Mouse (Mus musculus): Measurements from ENCODE around the gene Sin3a.

Gene Sin3a

DNA sequence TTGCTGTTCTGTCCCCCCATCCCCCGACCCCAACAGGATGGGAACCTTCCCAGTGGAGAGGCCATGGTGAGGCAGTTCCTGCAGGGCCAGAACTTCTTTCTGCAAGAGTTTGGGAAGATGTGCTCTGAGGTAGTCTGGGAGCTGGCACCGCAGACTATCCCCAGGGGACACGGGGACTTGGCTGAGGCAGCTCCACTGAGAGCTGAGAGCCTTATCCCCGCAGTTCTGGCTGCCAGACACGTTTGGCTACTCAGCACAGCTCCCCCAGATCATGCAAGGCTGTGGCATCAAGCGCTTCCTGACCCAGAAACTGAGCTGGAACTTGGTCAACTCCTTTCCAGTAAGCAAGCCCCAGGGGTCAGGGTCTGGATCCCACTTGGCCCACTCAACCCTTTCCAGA is 65.4 kb downstream of the Sin3a start:
- DNase-seq (ENCODE audit: low spot score in 2 of 2), result no peak

DNA sequence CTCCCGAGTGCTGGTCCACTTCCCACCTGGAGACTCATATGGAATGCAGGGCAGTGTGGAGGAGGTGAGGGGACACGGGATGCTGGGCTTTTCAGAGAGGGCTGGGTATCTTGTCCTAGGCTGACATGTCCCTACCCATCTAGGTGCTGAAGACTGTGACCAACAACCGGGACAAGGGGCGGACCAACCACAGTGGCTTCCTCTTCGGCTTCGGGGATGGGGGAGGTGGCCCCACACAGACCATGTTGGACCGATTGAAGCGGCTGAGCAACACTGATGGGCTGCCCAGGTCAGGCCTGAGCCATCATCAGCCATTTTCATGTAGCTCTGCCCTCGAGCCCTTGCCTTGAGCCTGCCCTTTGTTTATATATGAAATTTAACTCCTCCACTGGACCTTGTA is 65.9 kb downstream of the Sin3a start:
- no peak for DNase-seq (ENCODE audit: low spot score in 2 of 2)

DNA sequence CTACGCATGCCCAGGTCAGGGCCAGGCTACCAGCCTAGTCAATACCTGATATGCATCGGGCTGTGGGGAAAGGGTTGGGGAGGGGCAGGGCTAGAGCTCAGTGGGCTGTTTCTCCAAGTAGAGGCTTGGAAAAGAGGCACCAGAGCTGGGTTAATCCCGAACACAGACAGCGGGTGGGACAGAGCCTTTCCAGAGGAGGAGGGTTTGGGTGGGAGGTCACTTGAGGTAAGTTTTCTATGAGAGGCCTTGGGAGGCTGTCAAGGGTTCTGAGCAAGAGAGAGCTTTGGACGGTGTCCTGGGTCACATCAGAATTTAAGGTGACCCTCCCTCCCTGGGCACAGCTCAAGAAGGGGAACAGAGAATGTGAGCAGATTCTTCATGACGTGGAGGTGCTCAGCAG is 66.7 kb downstream of the Sin3a start:
- no peak for DNase-seq (ENCODE audit: low spot score in 2 of 2)

DNA sequence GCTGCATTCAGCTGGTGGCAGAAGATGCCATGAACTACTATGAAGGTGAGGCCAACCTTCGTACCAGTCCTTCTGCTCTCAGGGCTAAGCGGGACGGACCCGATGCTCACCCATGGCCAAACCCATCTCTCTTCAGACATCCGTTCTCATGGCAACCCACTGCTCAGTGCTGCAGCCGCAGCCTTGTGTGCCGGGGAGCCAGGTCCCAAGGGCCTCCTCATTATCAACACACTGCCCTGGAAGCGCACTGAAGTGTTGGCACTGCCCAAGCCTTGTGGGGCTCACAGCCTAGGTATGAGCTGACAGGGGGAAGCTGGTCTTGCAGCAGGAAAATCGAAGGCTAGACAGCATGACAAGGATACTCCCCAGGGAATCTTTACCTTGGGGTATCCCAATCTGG is 67.3 kb downstream of the Sin3a start:
- no peak for DNase-seq (ENCODE audit: low spot score in 2 of 2)

DNA sequence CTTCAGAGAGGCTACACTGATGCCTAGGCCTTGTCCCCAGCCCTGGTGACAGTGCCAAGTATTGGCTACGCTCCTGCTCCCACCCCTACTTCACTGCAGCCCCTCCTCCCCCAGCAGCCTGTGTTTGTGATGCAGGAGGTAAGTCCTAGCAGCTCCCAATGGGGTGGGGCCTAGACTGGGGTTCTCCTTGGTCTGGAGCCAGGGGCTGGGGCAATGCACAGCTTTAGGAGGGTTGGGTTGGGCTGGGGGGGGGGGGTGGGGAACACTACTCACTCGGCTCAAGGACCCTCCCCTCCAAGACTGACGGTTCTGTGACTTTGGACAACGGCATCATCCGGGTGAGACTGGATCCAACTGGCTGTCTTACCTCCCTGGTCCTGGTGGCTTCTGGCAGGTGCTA is 67.7 kb downstream of the Sin3a start:
- DNase-seq (ENCODE audit: low spot score in 2 of 2), result no peak

DNA sequence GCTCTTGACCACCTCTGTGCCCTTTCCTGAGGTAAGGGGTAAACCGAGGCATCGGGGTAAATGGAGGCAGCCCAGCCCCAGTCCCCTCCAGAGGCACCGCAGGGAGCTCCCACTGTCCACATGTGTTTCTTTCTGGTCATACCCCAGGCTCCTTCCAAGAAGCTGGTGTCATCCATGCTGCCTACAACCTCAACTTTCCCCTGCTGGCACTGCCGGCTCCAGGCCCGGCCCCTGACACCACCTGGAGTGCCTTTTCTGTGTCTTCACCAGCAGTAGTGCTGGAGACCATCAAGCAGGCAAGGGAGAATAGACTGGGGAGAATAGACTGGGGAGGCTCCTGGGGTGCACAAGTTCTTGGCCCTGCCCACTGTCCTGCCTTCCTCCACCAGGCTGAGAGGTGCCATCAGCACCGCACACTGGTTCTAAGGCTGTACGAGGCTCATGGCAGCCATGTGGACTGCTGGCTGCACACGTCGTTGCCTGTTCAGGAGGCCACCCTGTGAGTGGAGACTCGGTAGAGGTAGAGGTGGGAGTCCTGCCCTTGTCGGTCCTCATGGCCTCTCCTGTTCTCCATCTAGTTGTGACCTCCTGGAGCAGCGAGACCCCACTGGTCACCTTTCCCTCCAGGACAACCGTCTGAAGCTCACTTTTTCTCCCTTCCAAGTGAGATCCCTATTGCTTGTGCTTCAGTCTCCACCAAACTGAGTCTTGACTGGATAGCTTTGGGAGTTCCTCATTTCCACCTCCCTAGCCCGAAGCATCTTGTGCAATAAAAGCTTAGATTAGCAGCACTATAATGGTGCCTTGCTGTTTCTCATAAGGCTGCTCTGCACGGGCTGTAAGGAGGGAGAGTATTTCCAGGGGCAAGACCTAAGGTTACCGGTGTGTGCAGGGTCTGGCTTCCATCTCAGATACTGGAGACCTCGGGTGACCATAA is 69.8 kb downstream of the Sin3a start:
- no peak for DNase-seq (ENCODE audit: low spot score in 2 of 2)

DNA sequence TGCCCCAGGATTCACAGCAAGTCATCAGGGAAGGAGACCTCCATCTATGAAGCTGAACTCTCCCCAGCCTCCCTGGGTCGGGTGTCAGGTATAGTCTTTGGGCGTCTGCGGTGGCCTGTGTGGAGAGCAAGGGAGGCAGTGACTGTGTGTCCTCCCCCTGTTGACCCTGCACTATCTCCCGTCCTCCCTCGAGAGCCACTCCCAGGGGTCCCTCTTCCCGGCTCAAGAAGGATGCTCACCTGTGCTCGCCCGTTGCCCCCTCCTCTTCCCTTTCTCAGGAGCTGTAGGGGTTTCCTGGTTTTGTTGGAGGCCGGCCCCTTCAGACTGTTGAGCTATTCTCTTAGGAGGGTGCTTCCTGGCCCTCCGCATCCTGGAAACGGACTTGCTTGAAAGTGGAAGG is 71.4 kb downstream of the Sin3a start:
- DNase-seq (ENCODE audit: low spot score in 2 of 2), result no peak

DNA sequence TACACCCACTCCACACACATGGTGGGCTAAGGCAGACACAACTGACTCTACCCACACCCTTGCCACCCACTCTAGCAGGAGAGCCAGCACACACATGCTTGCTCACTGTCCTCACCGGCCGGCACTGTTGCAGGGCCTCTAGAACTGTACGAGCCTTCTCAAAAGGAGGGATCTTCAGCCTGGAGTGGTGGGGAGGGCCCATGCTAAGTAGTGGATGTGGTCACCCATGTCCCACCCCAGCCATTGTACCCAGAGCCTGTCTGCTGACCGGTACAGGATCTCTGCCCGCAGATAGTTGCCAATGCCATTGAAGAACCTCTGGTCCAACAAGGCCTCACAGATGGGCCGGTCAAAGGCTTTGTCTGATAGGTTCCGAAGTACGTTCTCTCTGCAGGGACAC is 73.0 kb downstream of the Sin3a start:
- no peak for DNase-seq (ENCODE audit: low spot score in 2 of 2)

DNA sequence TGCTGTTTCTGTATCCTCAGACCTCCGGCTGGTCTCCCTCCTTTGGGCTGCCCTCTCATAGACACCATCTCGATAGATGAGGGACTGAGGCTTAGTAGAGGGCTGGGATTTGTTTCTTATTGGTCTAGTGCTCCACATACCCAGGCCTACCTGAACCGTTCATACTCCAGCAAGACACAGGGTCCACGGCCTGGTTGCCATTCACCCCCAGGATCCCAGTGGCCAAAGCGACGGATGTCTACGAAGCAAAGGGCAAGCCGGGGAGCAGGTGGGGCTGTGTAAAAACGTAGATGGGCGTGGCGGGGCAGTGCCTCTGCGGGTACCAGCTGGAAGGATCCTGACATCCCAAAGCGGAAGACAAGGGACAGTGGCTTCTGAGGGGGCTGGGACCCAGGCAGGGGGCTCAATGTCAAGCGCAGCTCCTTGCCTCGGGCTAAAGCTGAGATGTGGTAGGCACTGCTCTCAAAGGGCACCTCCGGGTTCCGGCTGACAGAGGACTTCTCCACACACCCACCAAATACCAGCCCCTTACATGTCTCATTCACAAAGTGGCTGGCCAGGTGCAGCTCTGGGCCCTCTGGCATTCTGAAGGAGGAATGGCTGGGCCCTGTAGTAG is 74.7 kb downstream of the Sin3a start:
- DNase-seq (ENCODE audit: low spot score in 2 of 2), result no peak

DNA sequence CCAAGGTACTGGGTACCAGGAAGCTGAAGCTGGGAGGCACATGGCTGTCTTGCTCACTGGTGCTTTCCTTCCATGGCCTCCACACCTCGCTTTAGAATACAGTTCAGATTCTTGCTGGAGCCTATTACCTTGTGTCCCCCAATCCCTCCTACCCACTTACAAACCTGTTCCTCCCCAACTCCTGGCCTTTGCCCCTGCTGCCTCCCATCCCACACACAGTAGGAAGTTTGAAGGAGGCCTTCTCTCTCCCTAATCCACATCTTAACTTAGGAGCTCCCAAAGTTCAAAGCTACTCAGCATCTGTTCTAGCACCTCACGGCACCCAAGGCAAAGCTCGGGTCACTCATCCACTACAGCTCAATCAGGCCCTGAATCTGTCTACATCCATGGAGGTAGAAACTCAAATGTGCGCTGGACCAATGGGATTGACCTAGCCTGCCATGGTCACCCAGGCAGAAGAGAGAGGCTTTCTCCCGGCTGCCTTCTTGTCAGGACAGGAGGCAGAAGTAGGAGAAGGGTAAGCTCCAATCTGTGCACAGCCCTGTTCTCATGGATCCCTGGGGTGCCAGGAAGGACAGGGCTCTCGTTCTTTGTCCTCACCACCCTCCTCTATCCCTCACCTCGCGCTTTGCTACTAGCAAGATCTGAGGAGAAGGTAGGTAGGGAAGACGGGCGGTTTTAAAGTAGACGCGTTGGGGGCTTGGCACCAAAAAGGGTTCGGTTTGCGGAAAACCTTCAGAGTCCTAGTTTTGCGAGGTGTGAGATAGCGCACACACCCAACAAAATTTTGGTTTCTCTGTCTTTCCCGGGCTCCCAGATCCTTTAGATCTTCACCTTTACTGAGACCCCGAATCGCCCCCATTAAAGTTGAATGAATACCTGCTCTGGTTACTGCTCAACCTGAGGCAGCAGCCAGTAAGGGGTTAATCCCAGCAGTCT is 75.6 kb downstream of the Sin3a start:
- DNase-seq (ENCODE audit: low spot score in 2 of 2), result peak in 1 of 2 experiments; percentile 31

DNA sequence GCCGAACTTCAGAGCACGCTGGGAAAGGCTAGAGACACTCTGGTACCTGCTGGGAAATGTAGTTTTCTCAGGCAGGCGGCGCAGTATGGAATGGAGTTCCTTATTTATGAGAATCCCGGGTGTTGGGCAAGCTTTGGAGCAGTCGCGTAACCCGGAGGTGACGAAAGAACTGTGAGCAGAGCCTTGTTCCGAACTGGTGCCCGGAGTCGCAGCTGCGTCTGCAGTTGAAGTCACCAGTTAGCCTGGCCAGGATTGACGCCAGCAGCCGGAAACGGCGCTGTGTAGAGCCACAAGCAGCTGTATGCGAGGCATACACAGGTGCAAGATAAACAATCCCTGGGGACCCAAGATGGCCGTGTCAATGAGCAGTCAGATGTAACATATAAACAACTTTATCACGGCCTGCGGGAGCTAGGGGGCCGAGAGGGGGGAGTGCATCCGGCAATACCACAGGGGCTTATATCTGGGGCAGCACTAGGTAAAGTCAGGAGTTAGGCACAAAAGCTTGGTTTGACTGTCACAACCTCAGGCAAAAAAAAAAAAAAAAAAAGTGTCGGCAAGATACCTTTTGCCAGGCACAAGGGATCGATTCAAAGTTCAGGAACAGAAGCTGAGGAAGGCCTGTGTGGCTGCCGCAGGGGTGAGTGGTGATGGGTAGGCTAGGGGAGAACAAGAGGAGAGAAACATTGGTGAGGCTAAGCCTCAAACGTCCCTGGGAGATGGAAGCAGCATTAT is 76.5 kb downstream of the Sin3a start, which contains the start of gene Neil1:
Gene Neil1, minus strand, starts transcription at position 162 of the 735 bp plus-strand sequence.
- peak; percentile 73 to 74 for DNase-seq (ENCODE audit: low spot score in 2 of 2)

DNA sequence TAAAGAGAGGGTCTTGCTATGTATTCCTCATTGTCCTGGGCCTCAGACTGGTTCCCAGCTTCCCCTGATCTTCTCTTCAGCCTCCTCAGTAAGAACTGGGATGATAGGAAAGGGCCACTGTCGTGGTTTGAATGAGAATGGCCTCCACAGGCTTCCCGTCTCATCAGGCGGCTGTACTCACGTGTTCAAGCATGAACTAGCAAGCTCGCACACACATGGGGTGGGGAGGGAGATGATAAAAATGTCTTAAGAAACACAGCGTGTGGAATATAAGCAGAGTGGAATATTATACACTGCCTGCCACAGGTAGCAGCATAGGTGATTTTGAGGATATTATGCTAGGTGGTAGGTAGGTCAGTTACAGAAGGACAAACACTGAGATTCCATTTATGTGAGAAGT is 77.2 kb downstream of the Sin3a start:
- DNase-seq (ENCODE audit: low spot score in 2 of 2), result no peak

DNA sequence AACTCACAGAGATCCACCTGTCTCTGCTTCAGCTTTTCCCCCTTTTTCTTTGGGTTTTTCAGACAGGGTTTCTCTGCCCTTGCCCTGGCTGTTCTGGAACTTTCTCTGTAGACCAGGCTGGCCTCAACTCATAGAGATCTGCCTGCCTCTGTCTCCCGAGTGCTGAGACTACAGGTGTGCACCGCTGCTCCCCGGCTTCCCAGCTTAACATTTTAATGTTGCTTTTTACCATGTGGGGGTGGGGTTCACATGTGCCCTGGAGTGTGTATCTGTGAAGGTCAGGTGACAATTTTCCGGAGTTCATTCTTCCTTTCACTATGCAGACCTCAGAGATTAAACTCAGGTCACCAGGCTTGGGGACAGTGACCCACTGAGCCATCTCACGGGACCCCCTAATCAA is 78.4 kb downstream of the Sin3a start:
- no peak for DNase-seq (ENCODE audit: low spot score in 2 of 2)

DNA sequence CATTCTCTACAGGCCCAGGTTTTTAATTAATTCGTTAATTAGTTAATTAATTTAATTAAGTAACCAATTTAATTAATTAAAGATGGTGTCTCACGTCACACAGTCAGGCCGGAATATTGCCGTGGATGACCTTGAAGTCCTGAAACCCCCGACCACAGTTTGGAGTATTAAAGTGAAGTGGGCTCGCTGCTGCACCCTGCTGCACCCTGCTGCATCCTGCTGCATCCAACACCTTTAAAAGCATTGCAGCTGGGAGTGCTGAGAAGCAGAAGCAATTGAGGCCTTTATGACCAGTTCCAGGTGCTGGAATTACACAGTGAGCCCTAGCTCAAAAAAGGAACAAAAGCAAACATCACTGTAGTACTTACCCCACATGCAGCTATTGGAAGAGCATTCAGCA is 80.5 kb downstream of the Sin3a start:
- DNase-seq (ENCODE audit: low spot score in 2 of 2), result no peak

DNA sequence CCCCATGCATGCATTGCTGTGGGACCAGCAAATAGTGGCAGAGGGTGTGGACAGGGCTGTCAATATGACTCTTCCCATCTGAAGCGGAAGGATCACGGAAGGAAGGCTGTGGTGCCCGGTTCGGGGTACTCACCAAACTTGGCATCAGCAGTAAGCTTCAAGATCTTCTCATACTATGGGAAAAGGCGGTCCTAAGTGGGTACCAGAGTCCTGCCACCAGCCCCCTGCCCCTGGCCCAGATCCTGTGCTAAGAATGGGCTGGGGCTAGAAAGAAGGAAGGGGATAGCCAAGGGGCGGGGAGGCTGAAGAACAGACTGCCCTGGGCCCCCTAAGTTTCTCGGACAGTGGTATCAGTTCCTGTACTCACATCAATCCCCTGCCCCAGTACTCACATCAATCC is 84.5 kb downstream of the Sin3a start:
- DNase-seq (ENCODE audit: low spot score in 2 of 2), result no peak

DNA sequence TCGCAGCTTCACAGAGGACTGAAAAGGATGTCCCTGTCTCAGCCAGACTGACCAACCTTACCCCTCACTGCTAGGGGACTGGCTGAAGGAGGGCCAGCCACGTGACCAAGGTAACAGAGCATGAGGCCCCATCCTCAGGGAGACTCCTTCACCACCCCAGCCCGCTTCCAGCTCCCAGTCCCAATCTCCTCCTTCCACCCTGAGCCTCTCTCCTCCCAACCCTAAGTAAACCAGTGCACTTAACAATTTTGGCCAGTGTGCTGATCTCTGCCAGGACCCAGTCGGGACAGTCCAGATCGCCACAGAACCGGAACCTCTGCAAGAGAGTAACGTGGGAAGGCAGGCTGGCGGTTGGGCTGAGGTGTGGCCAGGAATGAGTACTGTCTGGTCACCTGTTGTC is 85.0 kb downstream of the Sin3a start:
- no peak for DNase-seq (ENCODE audit: low spot score in 2 of 2)

DNA sequence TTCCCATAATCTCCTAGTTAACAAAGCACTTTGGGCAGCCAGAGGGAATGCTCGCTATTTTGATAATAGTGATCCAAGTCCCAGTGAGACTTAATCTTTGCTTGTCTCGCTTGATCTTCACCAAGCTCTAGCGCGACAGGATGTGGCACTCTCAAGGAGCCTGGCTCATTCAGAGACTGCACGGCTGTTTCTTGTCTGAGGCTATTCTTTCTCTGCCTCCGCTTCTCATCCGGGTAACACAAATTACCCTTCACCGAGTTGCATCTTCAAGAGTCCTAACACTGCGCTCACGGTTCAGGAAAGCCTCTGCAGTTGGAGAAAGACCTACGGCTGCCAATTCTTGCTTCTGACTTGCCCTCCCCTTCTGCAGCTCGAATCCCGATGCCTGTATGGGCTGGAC is 85.7 kb downstream of the Sin3a start:
- peak in 1 of 2 experiments; percentile 42 for DNase-seq (ENCODE audit: low spot score in 2 of 2)

DNA sequence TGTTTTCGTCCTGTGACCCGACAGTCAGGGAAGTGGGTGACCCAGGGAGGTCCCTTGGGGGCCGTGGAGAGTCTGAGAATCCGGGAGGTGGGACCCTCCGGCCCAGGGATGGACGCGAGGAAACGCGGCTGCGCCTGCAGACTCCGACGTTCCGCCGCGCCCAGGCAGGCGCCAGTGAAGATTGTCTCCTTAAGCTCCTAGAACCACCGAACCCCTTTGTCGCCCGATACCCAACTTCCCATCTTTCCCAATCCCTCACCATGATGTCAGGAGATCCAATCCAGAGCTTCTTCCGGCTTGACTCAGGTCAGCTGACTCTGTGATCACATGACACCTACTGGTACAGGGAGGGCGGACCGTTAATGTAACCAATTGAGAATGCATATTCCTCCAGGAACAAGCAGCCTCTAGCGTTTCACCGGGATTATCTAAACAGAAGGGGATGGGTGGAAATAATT is 86.2 kb downstream of the Sin3a start, which contains the start of gene Commd4:
Gene Commd4, minus strand, starts transcription at position 319 of the 458 bp plus-strand sequence.
- DNase-seq (ENCODE audit: low spot score in 2 of 2), result peak; percentile 79 to 85

DNA sequence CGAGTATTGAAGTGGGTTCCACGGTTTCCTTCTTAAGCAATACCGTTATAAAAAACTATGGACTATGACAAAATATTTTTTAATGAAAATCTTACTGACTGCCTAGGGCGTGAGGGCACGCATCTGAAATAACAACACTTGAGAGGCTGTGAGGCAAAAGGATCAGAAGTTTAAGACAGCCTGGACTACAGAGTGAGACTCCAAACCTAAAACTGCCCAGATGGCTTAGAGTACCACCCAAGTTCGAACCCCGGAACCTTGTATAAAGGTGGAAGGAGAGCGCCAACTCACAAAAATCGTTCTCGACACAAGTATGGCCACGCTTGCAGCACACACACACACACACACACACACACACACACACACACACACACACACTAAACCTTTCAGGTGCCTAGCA is 86.7 kb downstream of the Sin3a start:
- DNase-seq (ENCODE audit: low spot score in 2 of 2), result no peak

DNA sequence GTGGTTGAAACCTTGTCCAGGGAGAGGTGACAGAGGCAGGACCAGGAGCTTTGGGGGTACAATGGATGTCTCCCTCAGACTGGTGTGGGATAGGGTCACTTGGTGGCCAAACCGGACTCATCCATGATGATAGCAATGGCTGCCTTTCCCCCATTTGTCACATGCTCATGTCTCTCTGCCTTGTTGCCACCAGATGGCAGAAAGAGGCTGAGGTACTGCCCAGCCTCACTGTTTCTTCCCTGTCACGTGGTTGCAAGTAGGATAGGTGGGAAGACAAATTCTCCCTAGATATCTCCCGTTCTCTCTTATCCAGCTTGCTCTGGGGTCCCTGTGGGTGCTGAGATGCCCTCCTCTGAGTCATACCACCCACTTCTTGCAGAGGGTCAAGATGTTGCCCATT is 90.7 kb downstream of the Sin3a start:
- DNase-seq (ENCODE audit: low spot score in 2 of 2), result no peak

DNA sequence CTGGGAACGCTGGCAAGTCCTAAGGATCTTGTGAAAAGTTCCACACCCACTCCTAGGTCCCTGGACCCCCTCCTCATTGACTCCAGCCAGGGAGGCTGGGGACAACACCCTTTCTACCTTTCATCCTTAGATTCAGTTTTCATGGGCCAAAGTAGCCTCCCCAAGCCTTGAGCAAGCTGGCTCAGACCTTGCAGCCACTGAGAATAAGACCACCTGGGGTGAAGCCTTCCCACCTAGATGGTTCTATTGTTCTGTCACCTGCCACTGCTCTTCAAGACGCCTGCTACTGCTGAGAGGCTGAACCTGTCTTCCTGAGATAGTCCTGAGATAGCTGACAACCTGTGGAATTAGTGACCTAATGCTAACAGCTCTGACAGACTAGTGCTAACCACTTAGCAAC is 91.3 kb downstream of the Sin3a start:
- no peak for DNase-seq (ENCODE audit: low spot score in 2 of 2)

Measured in thymus, postnatal 10 days (tissue).